Comparison of ENCODE assay signal across 11 mouse cellular contexts in genomic region chrX:137170021-137170420, GRCm38 (mm10). TPM values are rescaled to one million over a fixed set of nuclear protein-coding genes. Genes with fewer than 3 reads are reported as not detected.
DNase-seq lines count a peak whose midpoint lies in the region; ATAC-seq and TF ChIP-seq lines count a peak whose summit lies in the region.
"Had no signal": no experiment of that assay in that cellular context is flagged by ENCODE, and none has a peak within 500 bp of the region (broad histone marks: within the 10 kb centered on the region; RNA-seq: fewer than 3 reads in every experiment).

No protein-coding gene starts in this region.

- no peaks in the 10 kb centered on the region for H3K27me3 ChIP-seq in MEL (ENCODE audit: control insufficient read depth in 1 of 2, insufficient read depth in 2 of 2, low read length in 2 of 2)
- H3K27me3 ChIP-seq in intestine, embryonic 15.5 days (replicated peaks): no peaks in the 10 kb centered on the region
- H3K27me3 ChIP-seq: forebrain, embryonic 13.5 days had no signal

- no peaks in the 10 kb centered on the region for H3K9me3 ChIP-seq in MEL (replicated peaks; ENCODE audit: insufficient read depth, low read length)
- H3K9me3 ChIP-seq in intestine, embryonic 15.5 days: no peaks in the 10 kb centered on the region
- H3K9me3 ChIP-seq: forebrain, embryonic 13.5 days had no signal

- intact Hi-C loops in left cerebral cortex, postnatal 4 days (cut with DNase I): no loop called here
- intact Hi-C loops in left cerebral cortex, postnatal 25 days (cut with DNase I): no loop called here

- H3K79me2 ChIP-seq in MEL (ENCODE audit: control insufficient read depth, insufficient read depth, low read length, poor library complexity): no peaks in the 10 kb centered on the region

- TF ChIP-seq POLR2A in MEL (IDR thresholded peaks at IDR 0.05; ENCODE audit: control insufficient read depth in 1 of 2, insufficient read depth in 1 of 2, low read depth in 1 of 2, low read length in 2 of 2, poor library complexity in 1 of 2): no peak

- H3K4me1 ChIP-seq in MEL (ENCODE audit: control insufficient read depth in 1 of 2, insufficient read depth in 2 of 2, low read length in 2 of 2): peaks cover 5 to 42% of the 10 kb centered on the region in 2 experiments
- H3K4me1 ChIP-seq in intestine, embryonic 15.5 days (replicated peaks): no peaks in the 10 kb centered on the region
- H3K4me1 ChIP-seq: forebrain, embryonic 13.5 days had no signal

- no peak for TF ChIP-seq EP300 in MEL (IDR thresholded peaks at IDR 0.05; ENCODE audit: low read depth in 1 of 2, low read length in 2 of 2)

- TF ChIP-seq RAD21 in MEL (IDR thresholded peaks at IDR 0.05; ENCODE audit: low read depth, low read length): peak; percentile 70

- WGBS in intestine, embryonic 15.5 days: 40% methylated on average over 7 of the region's 7 CpGs

- peak; percentile 67 to 70 (median 69) for TF ChIP-seq CTCF in MEL (IDR thresholded peaks at IDR 0.05 in 2 of 3, conservative IDR thresholded peaks at IDR 0.05 in 1 of 3; ENCODE audit: control insufficient read depth in 1 of 3, insufficient read depth in 1 of 3, low read depth in 2 of 3, low read length in 3 of 3, poor library complexity in 1 of 3, severe bottlenecking in 1 of 3)

- no peak overlapping the region for H3K27ac ChIP-seq in MEL (ENCODE audit: control insufficient read depth, low read depth, low read length)
- H3K27ac ChIP-seq in intestine, embryonic 15.5 days: no peak overlapping the region
- H3K27ac ChIP-seq: forebrain, embryonic 13.5 days had no signal

- H3K4me2 ChIP-seq in intestine, embryonic 15.5 days (replicated peaks): no peak overlapping the region
- H3K4me2 ChIP-seq: forebrain, embryonic 13.5 days had no signal

- no peak overlapping the region for H3K9ac ChIP-seq in MEL (ENCODE audit: control insufficient read depth, low read depth, low read length, poor library complexity, severe bottlenecking)
- no peak overlapping the region for H3K9ac ChIP-seq in intestine, embryonic 15.5 days
- H3K9ac ChIP-seq: forebrain, embryonic 13.5 days had no signal

- H3K4me3 ChIP-seq in MEL (ENCODE audit: control insufficient read depth in 1 of 2, insufficient read depth in 1 of 2, low read depth in 2 of 2, low read length in 2 of 2): no peak overlapping the region
- H3K4me3 ChIP-seq in intestine, embryonic 15.5 days (replicated peaks): no peak overlapping the region
- H3K4me3 ChIP-seq: forebrain, embryonic 13.5 days had no signal

- peaks cover 0 to 36% of the 10 kb centered on the region in 2 experiments; a peak in 2 of 4 replicates for H3K36me3 ChIP-seq in MEL (ENCODE audit: control insufficient read depth in 1 of 2, insufficient read depth in 2 of 2, low read length in 2 of 2)
- H3K36me3 ChIP-seq in intestine, embryonic 15.5 days: no peaks in the 10 kb centered on the region

- DNase-seq in cerebellum, postnatal 14 days: peak; percentile 1 to 15
- DNase-seq in cerebellum, postnatal 4 days (ENCODE audit: low spot score in 2 of 2): no peak
- peak; percentile 2 for DNase-seq in left cerebral cortex, postnatal 4 days
- DNase-seq in left cerebral cortex, postnatal 25 days (ENCODE audit: low spot score in 2 of 2): no peak
- peak; percentile 77 for DNase-seq in MEL (ENCODE audit: low read depth, low spot score)
- DNase-seq in retina, postnatal 1 day: peak; percentile 19
- DNase-seq in right cerebral cortex, postnatal 10 days (ENCODE audit: low spot score in 2 of 2): no peak
- DNase-seq: cerebellum, adult 11 months had no signal

- no peak for ATAC-seq in intestine, embryonic 15.5 days
- ATAC-seq: forebrain, embryonic 13.5 days; inflammation-experienced regulatory T-cells, adult 6 months had no signal

TF ChIP-seq in MEL, 35 proteins besides CTCF, POLR2A, EP300 and RAD21:
- TF ChIP-seq JUND (IDR thresholded peaks at IDR 0.05; ENCODE audit: low read depth, low read length) (no peak), SMC3 (IDR thresholded peaks at IDR 0.05; ENCODE audit: low read depth, low read length) (peak; percentile 43; the same call in 1 of the 2 replicates), ZC3H11A (IDR thresholded peaks at IDR 0.05; ENCODE audit: low read depth, low read length) (peak; percentile 27; the same call in 1 of the 2 replicates), NELFE (IDR thresholded peaks at IDR 0.05; ENCODE audit: low read depth, low read length) (no peak), MXI1 (IDR thresholded peaks at IDR 0.05; ENCODE audit: low read depth, low read length) (no peak), BHLHE40 (IDR thresholded peaks at IDR 0.05; ENCODE audit: borderline replicate concordance, low read depth, low read length) (no peak)

RNA-seq across cellular contexts. Expression of gene Esx1, which starts 48.1 kb away (rescaled TPM):
- not detected for total RNA-seq in left cerebral cortex, postnatal 4 days (2021)
- total RNA-seq in left cerebral cortex, postnatal 25 days (2021): not detected
- total RNA-seq in MEL (2012; rRNA removed): not detected in 2 replicates
- polyA plus RNA-seq in MEL (2012; ENCODE audit: insufficient read depth in 1 of 2, insufficient read length in 2 of 2, low read depth in 1 of 2, low replicate concordance in 2 of 2, missing spikeins in 1 of 2): not detected
- polyA plus RNA-seq in intestine, embryonic 15.5 days (2015; fragmentation: Nextera tagmentation; extraction: Ambion mirVana): not detected in 2 replicates
- polyA plus RNA-seq: forebrain, embryonic 13.5 days; inflammation-experienced regulatory T-cells, adult 6 months had no signal

Comparison
In these comparisons a context has a peak if more than half of its experiments do, and no peak if none do; other contexts are left out.
1. DNase-seq: peak in cerebellum, postnatal 14 days (2 of 2), left cerebral cortex, postnatal 4 days (single experiment), MEL (single experiment) and retina, postnatal 1 day (single experiment); none in cerebellum, postnatal 4 days (0 of 2), left cerebral cortex, postnatal 25 days (0 of 2) and right cerebral cortex, postnatal 10 days (0 of 2).